Mouse (Mus musculus): ENCODE measurements around the gene Ppp1r3e. TPM values are rescaled to one million over a fixed set of nuclear protein-coding genes. Genes with fewer than 3 reads are reported as not detected.

Gene Ppp1r3e
- polyA plus RNA-seq, 1 experiment from 2014 or later = not detected

DNA sequence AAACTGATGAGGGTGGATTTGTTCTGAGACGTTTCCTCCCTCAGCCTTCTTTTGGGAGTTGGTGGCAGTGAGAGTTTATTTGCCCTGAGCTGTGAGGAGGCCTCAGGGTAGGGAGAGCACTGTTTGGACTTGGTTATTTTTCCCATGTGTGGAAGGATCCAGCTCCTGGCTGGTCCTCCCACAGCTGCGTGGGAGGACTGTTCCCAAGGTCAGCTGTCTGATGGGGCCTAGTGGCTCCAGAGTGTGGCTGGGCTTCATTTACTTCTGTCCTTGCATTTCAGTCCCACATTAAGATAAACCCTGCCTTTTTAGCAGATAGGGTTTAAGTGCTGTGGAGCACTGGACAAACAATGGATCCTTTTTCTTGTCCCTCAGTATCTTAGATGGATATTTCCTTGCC lies 20.1 kb upstream of the Ppp1r3e start:
- Histone ChIP-seq H3K4me3 (no peak overlapping the region), H3K9me3 (replicated peaks) (no peaks in the 10 kb centered on the region), H3K27ac (no peak overlapping the region), H3K4me1 (peaks cover 12% of the 10 kb centered on the region), H3K27me3 (ENCODE audit: low read depth, poor library complexity, severe bottlenecking) (no peaks in the 10 kb centered on the region), H3K36me3 (peaks cover 42% of the 10 kb centered on the region)
- DNase-seq (ENCODE audit: low spot score) = no peak
- 68% methylated on average over 2 of the region's 2 CpGs for WGBS

DNA sequence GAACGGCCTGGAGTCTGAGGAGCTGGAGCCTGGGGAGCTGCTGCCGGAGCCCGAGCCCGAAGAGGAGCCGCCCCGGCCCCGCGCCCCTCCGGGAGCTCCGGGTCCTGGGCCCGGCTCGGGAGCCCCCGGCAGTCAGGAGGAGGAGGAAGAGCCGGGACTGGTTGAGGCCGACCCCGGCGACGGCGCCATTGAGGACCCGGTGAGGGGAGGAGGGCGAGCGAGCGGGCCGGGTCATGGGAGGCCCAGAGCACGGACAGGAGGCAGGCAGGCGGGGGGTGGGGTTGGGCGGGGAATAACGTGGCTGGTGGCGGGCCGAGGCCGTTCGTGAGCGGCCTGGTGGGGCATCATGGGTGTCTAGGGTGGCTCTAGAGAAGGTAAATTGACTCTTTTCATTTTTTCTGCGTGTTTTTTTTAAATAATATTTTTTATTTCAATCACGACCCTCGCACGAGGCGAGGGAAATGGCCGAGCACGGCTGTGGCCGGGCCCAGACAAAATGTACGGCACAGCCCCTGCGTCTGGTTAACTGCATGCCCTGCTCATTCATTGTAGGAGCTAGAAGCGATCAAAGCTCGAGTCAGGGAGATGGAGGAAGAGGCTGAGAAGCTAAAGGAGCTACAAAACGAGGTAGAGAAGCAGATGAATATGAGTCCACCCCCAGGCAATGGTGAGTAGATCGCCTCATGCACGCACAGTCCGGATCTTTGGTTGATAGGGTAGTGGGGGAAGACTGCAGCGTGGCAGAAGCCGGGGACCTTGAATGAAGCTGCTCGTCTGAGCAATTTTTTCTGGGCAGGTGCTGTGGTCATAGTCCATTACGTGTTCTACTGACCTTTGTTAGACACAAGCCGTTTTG lies 17.2 kb upstream of the Ppp1r3e start:
- Histone ChIP-seq H3K27ac (peak overlapping the region; percentile 100), H3K9me3 (replicated peaks) (no peaks in the 10 kb centered on the region), H3K27me3 (ENCODE audit: low read depth, poor library complexity, severe bottlenecking) (no peaks in the 10 kb centered on the region), H3K4me3 (peak overlapping the region; percentile 98), H3K4me1 (peaks cover 12% of the 10 kb centered on the region), H3K36me3 (peaks cover 40% of the 10 kb centered on the region)
- peak; percentile 78 for DNase-seq (ENCODE audit: low spot score)
- WGBS = under 1% methylated on average over 54 of the region's 54 CpGs

DNA sequence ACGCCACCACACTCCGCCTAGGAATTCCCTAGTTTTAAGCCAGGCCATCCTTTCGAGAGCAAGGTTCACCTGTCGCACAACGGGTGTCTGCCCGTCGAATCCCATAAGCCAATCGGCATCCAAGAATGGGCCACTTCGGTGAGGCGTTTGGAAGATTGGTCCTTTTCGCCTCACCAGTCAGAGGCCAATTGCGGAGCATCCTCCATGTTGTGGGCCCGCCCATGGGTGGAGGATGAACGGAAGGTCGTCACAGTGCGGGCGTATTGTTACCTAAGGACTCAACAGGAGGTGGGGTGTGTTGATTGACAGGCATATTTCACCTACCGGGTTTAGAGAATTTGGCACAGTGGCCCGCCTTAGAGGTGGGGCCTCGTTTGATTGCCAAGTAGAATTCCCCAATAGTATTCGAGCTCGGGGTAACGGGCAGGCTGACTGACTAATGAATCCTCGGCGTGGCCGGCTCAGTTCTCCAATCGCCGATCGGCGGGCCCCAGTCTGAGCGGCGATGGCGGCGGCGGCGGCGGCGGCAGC lies 16.4 kb upstream of the Ppp1r3e start:
- under 1% methylated on average over 38 of the region's 38 CpGs for WGBS
- DNase-seq (ENCODE audit: low spot score) = peak; percentile 92
- H3K27me3 ChIP-seq (ENCODE audit: low read depth, poor library complexity, severe bottlenecking) = no peaks in the 10 kb centered on the region
- peak overlapping the region; percentile 98 for H3K4me3 ChIP-seq
- H3K27ac ChIP-seq = peak overlapping the region; percentile 100
- peaks cover 34% of the 10 kb centered on the region for H3K36me3 ChIP-seq
- H3K4me1 ChIP-seq = peaks cover 12% of the 10 kb centered on the region
- H3K9me3 ChIP-seq (replicated peaks) = no peaks in the 10 kb centered on the region

DNA sequence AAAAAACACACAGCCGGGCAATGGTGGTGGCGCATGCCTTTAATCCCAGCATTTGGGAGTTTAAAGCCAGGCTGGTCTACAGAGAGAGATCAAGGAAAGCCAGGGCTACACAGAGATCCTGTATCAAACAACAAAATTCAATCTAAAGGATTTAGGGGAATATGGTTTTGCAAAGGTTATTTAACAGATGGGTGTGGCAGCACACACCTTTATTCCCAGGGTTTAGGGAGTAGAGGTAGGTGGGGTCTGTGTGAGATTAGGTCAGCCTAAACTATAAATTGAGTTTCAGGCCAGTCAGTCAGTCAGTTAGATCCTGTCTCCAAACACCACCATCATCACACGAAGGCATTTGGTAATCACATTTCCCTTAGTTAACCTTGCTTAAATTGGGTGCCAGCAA lies 14.8 kb upstream of the Ppp1r3e start, which contains the start of gene Pabpn1:
Pabpn1 (plus strand) TSS at position 301 of the 400 bp plus-strand sequence.
- H3K36me3 ChIP-seq = peaks cover 19% of the 10 kb centered on the region
- H3K9me3 ChIP-seq (replicated peaks) = no peaks in the 10 kb centered on the region
- no peak for DNase-seq (ENCODE audit: low spot score)
- peaks cover 12% of the 10 kb centered on the region for H3K4me1 ChIP-seq
- peak within 1 kb of the TSS; percentile 98 for H3K4me3 ChIP-seq
- H3K27me3 ChIP-seq (ENCODE audit: low read depth, poor library complexity, severe bottlenecking) = no peaks in the 10 kb centered on the region
- peak within 1 kb of the TSS; percentile 100 for H3K27ac ChIP-seq
- WGBS = 96% methylated on average over 3 of the region's 3 CpGs

DNA sequence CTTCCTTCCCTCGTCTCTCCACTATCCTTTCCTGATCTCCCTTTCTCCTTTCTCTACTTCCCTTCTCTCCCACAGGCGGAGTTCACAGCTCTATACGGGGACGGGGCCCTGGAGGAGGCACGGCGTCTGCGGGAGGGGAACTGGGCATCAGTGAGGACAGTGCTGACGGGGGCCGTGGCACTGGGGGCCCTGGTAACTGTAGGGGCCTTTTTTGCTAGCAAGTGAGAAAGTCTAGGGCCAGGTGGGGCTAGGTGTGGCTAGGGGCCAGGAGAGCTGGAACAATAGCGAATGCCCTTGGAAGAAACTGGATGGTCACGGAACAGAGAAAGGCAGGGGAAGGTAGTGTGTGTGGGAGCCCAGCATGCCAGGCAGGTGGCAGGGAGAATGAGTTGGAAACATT lies 8.0 kb upstream of the Ppp1r3e start:
- Histone ChIP-seq H3K27ac (0 out of 2 replicates have a peak overlapping the region, but pooled peaks have one; percentile 91), H3K9me3 (replicated peaks) (no peaks in the 10 kb centered on the region), H3K4me1 (peaks cover 28% of the 10 kb centered on the region), H3K27me3 (ENCODE audit: low read depth, poor library complexity, severe bottlenecking) (no peaks in the 10 kb centered on the region), H3K4me3 (no peak overlapping the region), H3K36me3 (peaks cover 16% of the 10 kb centered on the region)
- WGBS = 93% methylated on average over 11 of the region's 11 CpGs
- no peak for DNase-seq (ENCODE audit: low spot score)

DNA sequence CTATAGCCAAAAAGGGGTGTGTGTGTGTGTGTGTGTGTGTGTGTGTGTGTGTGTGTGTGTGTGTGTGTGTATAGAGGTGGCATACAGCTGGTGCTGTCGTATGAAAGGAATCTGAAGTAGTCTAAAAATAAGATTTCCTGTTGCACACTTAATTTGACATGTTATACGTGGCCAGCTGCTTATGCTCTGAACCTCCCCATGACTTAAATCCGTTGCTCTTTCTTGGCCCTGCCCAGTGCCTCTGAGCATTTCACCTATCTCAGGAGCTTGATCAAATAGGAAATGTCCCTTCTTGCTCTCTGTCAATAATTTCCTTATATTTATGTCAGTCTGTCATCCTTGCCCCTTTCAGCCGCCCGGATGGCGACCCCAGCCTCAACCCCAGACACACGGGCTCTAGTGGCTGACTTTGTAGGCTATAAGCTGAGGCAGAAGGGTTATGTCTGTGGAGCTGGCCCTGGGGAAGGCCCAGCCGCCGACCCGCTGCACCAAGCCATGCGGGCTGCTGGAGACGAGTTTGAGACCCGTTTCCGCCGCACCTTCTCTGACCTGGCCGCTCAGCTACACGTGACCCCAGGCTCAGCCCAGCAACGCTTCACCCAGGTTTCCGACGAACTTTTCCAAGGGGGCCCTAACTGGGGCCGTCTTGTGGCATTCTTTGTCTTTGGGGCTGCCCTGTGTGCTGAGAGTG lies 6.8 kb upstream of the Ppp1r3e start:
- DNase-seq (ENCODE audit: low spot score) = no peak
- WGBS = 24% methylated on average over 21 of the region's 21 CpGs

DNA sequence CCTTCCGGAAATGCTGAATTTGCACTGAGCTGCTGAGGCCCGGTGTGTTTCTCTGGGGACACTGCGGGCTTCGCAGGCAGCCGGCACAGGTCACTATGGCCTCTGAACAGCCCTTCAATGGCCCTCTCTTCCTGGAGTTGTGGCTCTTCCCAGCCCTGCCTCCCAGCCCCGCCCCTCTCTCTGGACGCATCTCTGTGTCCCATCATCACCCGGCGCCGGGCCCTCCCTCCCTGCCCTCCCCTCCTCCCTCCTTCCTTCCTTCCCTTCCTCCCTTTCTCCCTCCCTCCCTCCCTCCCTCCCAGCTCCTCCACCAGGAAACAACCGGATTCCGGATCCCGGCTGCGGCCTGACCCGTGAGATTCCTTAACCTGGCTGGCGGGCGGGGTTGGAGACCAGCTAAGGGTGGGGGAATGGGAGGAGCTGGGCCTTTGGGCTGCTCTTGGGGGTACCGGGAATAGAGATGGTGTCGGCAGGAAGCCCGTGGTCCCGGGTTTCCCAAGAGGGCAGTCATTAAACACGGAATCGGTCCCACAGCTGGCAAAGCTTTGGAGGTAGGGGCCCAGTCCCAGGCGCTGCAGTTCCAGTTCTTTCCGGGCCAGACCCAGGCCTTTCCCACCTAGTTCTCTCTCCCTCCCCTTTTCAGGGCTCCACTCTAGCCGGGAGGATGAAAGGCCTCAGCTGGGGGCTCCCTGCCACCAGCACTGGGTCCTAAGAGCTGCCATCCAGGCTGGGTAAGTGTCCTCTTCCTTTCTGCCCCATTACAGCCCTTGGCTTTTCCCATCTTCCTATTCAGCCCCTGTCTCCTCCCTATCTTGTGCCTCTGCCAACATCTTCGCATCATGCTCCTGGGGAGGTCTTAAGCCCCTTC lies 6.0 kb upstream of the Ppp1r3e start, which contains the start of the genes Bcl2l2 and Gm20521:
Bcl2l2 (plus strand) TSS at position 224 of the 868 bp plus-strand sequence.
Gm20521 (plus strand) TSS at position 288 of the 868 bp plus-strand sequence.
- Histone ChIP-seq H3K9me3 (replicated peaks) (no peaks in the 10 kb centered on the region), H3K27me3 (ENCODE audit: low read depth, poor library complexity, severe bottlenecking) (peaks cover 7% of the 10 kb centered on the region), H3K4me1 (peaks cover 28% of the 10 kb centered on the region), H3K27ac (peak within 1 kb of the TSS; percentile 91), H3K4me3 (peak within 1 kb of the TSS; percentile 66), H3K36me3 (peaks cover 16% of the 10 kb centered on the region)
- peak; percentile 87 for DNase-seq (ENCODE audit: low spot score)
- under 1% methylated on average over 22 of the region's 27 CpGs for WGBS

More for the DNA sequence above, 6.8 kb upstream of the Ppp1r3e start:
- H3K27ac ChIP-seq = peak overlapping the region; percentile 91
- H3K27me3 ChIP-seq (ENCODE audit: low read depth, poor library complexity, severe bottlenecking) = no peaks in the 10 kb centered on the region
- H3K4me1 ChIP-seq = peaks cover 28% of the 10 kb centered on the region
- H3K4me3 ChIP-seq = peak overlapping the region; percentile 66
- H3K36me3 ChIP-seq = peaks cover 16% of the 10 kb centered on the region
- H3K9me3 ChIP-seq (replicated peaks) = no peaks in the 10 kb centered on the region

DNA sequence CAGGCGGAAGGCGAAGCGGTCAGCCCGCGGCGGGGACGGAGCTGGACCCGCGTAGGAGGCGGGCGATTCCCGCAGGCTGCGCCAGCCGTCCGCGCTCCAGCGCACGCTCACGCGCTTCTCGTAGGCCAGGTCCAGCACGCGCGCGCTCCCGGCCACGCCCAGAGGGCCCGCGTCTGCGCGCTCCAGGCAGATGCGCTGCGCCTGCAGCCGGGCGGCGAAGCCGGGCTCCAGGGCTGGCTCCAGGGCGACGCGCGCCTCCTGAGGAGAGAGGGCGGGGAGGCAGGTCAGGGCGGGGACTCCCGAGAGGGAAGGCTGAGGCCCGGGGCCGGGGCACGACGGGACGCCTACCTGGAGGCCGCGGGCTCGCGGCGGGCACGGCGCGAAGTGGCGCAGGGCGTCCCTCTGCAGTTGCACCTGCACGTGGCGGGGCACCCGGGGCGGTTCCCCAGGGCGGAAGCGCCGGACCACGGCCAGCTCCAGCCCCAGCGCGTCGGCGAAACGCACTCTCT lies 757 bp downstream of the Ppp1r3e start:
- WGBS = under 1% methylated on average over 72 of the region's 72 CpGs
- Histone ChIP-seq H3K4me1 (peaks cover 22% of the 10 kb centered on the region), H3K36me3 (no peaks in the 10 kb centered on the region), H3K27me3 (ENCODE audit: low read depth, poor library complexity, severe bottlenecking) (peaks cover 40% of the 10 kb centered on the region), H3K4me3 (peak overlapping the region; percentile 67), H3K9me3 (replicated peaks) (no peaks in the 10 kb centered on the region), H3K27ac (peak overlapping the region; percentile 72)
- DNase-seq (ENCODE audit: low spot score) = peak; percentile 88

DNA sequence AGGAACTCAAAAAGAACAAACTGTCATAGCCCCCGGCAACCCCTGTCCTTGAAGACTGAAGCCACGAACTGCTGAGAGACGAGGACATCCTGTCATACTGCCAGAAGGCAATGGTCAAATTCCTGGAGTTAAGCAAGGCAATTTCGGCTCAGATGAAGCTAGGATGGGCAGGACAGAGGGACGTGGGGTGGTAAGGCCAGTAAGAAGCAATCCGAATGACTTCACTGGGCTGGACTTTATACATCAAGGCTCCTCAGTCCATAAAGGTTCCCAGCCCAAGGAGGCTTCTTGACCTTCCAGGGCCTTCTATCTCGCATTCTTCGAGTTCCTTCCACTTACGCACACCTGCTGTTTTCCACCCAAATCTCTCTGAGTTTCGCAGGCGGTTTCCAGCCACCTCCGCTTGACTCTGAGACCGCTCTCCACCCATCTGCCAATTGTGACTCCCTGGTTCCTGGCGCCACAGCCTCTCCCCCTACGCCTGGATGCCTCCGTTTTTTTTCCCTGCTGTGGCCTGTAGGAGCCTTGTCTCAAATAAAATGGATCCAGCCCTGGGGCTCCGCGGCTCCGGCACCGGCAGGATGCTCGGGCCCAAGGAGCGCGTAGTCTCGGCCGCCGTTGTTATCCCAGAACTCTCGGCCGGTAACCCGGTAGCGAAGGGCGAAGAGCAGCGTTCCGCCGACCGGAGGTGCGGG lies 1.4 kb downstream of the Ppp1r3e start:
- H3K27me3 ChIP-seq (ENCODE audit: low read depth, poor library complexity, severe bottlenecking) = peaks cover 40% of the 10 kb centered on the region
- no peaks in the 10 kb centered on the region for H3K36me3 ChIP-seq
- no peak for DNase-seq (ENCODE audit: low spot score)
- no peaks in the 10 kb centered on the region for H3K9me3 ChIP-seq (replicated peaks)
- 2% methylated on average over 36 of the region's 36 CpGs for WGBS
- H3K27ac ChIP-seq = peak overlapping the region; percentile 72
- H3K4me1 ChIP-seq = peaks cover 22% of the 10 kb centered on the region
- H3K4me3 ChIP-seq = peak overlapping the region; percentile 67

DNA sequence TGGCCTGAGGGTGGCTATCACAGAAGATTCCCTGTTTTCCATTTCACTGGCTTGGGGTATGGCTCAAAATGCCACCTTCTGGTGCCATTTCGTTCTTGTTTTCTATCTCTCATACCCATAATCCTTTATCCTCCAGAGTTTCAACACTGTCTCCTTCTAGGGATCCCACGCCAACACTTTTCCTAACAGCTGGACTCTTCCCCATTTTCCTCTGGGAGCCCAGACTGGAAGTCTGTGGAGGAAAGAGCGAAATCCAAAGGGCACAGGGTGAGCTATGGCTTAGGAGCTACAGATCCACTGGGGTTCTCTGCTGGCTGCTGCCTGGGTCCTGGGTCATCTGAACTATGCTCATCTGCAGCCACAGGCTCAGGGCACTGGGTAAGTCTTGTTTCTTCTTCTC lies 3.2 kb downstream of the Ppp1r3e start:
- Histone ChIP-seq H3K27ac (no peak overlapping the region), H3K27me3 (ENCODE audit: low read depth, poor library complexity, severe bottlenecking) (peaks cover 40% of the 10 kb centered on the region), H3K4me3 (no peak overlapping the region), H3K4me1 (peaks cover 22% of the 10 kb centered on the region), H3K9me3 (replicated peaks) (no peaks in the 10 kb centered on the region), H3K36me3 (no peaks in the 10 kb centered on the region)
- DNase-seq (ENCODE audit: low spot score) = no peak
- WGBS = 80% methylated on average over 3 of the region's 3 CpGs

DNA sequence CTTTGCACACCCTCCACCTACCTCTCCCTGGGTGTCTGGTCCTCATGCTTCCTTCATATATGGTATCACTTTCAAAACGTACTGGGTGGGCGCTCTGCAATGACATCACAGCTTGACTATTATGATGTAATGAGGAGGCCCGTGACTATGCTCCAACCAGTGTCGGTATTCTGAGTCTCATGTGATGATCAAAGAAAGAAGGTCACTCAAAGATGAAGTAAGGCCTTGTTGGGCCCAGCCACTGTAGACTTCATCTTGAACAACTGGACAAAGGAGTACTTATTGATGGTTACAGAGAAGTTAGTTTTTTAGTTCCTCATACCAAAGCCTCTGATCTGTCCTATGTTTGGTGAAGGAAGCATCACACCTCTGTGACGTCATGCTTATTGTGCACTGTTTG lies 6.5 kb downstream of the Ppp1r3e start, which contains the start of gene Homez:
Homez (minus strand) TSS at position 101 of the 400 bp plus-strand sequence.
- Histone ChIP-seq H3K4me3 (no peak within 1 kb of the TSS), H3K36me3 (no peaks in the 10 kb centered on the region), H3K4me1 (peaks cover 3% of the 10 kb centered on the region), H3K27ac (no peak within 1 kb of the TSS), H3K9me3 (replicated peaks) (no peaks in the 10 kb centered on the region), H3K27me3 (ENCODE audit: low read depth, poor library complexity, severe bottlenecking) (peaks cover 8% of the 10 kb centered on the region)
- WGBS = 90% methylated on average over 5 of the region's 5 CpGs
- no peak for DNase-seq (ENCODE audit: low spot score)
